Mouse (Mus musculus): ENCODE measurements around the gene Slc17a2. TPM values are rescaled to one million over a fixed set of nuclear protein-coding genes. Genes with fewer than 3 reads are reported as not detected.
"Not testable (repeated sequence)": the region's sequence is repeated elsewhere in the genome, so short reads cannot be mapped to it uniquely, and the experiment has no call there.

The Slc17a2 gene
- polyA plus RNA-seq, 2 experiments, result 0.01 TPM; not detected in 1

- Histone ChIP-seq H3K27ac (replicated peaks; ENCODE audit: low read depth, low read length) (peak within 1 kb of the TSS; percentile 94), H3K4me2 (replicated peaks; ENCODE audit: low read depth, low read length, severe bottlenecking) (peak within 1 kb of the TSS; percentile 85), H3K36me3 (ENCODE audit: control insufficient read depth, insufficient read depth, low read length) (no peaks in the 10 kb centered on the region), H3K9me3 (ENCODE audit: control insufficient read depth, low read length) (no peaks in the 10 kb centered on the region), H3K4me3 (replicated peaks; ENCODE audit: low read length) (peak within 1 kb of the TSS; percentile 52), H3K27me3 (ENCODE audit: control insufficient read depth, insufficient read depth, low read length) (no peaks in the 10 kb centered on the region), H3K9ac (ENCODE audit: low read depth, low read length, severe bottlenecking) (peak within 1 kb of the TSS; percentile 75), H3K4me1 (ENCODE audit: control insufficient read depth, insufficient read depth, low read length) (peaks cover 20% of the 10 kb centered on the region)
- ATAC-seq (ENCODE audit: low FRiP score, low read depth), result peak; percentile 74
- TF ChIP-seq POLR2A (IDR thresholded peaks at IDR 0.05; ENCODE audit: borderline replicate concordance, extremely low read depth, insufficient read depth, insufficient read length), result peak; percentile 98; the same call in 1 of the 2 replicates
- 4% methylated on average over 34 of the region's 34 CpGs for WGBS
- peak; percentile 99 for DNase-seq (ENCODE audit: low spot score)
Observed at GRCm38 (mm10) chr13:23763586-23764323, 43.0 kb upstream of the Slc17a2 start, which contains the start of gene Hist1h1a. Gene Hist1h1a, plus strand, starts transcription at chr13:23763666.

- no peaks in the 10 kb centered on the region for H3K9me3 ChIP-seq (ENCODE audit: control insufficient read depth, low read length)
- H3K4me3 ChIP-seq (replicated peaks; ENCODE audit: low read length), result peak overlapping the region; percentile 52
- H3K4me2 ChIP-seq (replicated peaks; ENCODE audit: low read depth, low read length, severe bottlenecking), result peak overlapping the region; percentile 85
- peak overlapping the region; percentile 94 for H3K27ac ChIP-seq (replicated peaks; ENCODE audit: low read depth, low read length)
- no peak for TF ChIP-seq POLR2A (IDR thresholded peaks at IDR 0.05; ENCODE audit: borderline replicate concordance, extremely low read depth, insufficient read depth, insufficient read length)
- peak overlapping the region; percentile 75 for H3K9ac ChIP-seq (ENCODE audit: low read depth, low read length, severe bottlenecking)
- peaks cover 20% of the 10 kb centered on the region for H3K4me1 ChIP-seq (ENCODE audit: control insufficient read depth, insufficient read depth, low read length)
- WGBS, result 34% methylated on average over 12 of the region's 12 CpGs
- DNase-seq (ENCODE audit: low spot score) (no peak), ATAC-seq (ENCODE audit: low FRiP score, low read depth) (no peak)
- H3K27me3 ChIP-seq (ENCODE audit: control insufficient read depth, insufficient read depth, low read length), result no peaks in the 10 kb centered on the region
- no peaks in the 10 kb centered on the region for H3K36me3 ChIP-seq (ENCODE audit: control insufficient read depth, insufficient read depth, low read length)
Observed at GRCm38 (mm10) chr13:23764324-23765171, 42.2 kb upstream of the Slc17a2 start.

- DNase-seq (ENCODE audit: low spot score) (no peak), ATAC-seq (ENCODE audit: low FRiP score, low read depth) (no peak)
- H3K9me3 ChIP-seq (ENCODE audit: control insufficient read depth, low read length), result no peaks in the 10 kb centered on the region
- H3K9ac ChIP-seq (ENCODE audit: low read depth, low read length, severe bottlenecking), result no peak overlapping the region
- no peaks in the 10 kb centered on the region for H3K36me3 ChIP-seq (ENCODE audit: control insufficient read depth, insufficient read depth, low read length)
- no peak overlapping the region for H3K4me3 ChIP-seq (replicated peaks; ENCODE audit: low read length)
- H3K4me2 ChIP-seq (replicated peaks; ENCODE audit: low read depth, low read length, severe bottlenecking), result no peak overlapping the region
- no peaks in the 10 kb centered on the region for H3K27me3 ChIP-seq (ENCODE audit: control insufficient read depth, insufficient read depth, low read length)
- WGBS, result 47% methylated on average over 1 of the region's 1 CpGs
- H3K4me1 ChIP-seq (ENCODE audit: control insufficient read depth, insufficient read depth, low read length), result peaks cover 16% of the 10 kb centered on the region
- no peak for TF ChIP-seq POLR2A (IDR thresholded peaks at IDR 0.05; ENCODE audit: borderline replicate concordance, extremely low read depth, insufficient read depth, insufficient read length)
- H3K27ac ChIP-seq (replicated peaks; ENCODE audit: low read depth, low read length), result no peak overlapping the region
Observed at GRCm38 (mm10) chr13:23765172-23765513, 41.6 kb upstream of the Slc17a2 start.

GRCm38 (mm10) chr13:23766772-23767171, 40.0 kb upstream of the Slc17a2 start:
- peaks cover 11% of the 10 kb centered on the region for H3K4me1 ChIP-seq (ENCODE audit: control insufficient read depth, insufficient read depth, low read length)
- TF ChIP-seq POLR2A (IDR thresholded peaks at IDR 0.05; ENCODE audit: borderline replicate concordance, extremely low read depth, insufficient read depth, insufficient read length), result no peak
- H3K27me3 ChIP-seq (ENCODE audit: control insufficient read depth, insufficient read depth, low read length), result no peaks in the 10 kb centered on the region
- H3K4me3 ChIP-seq (replicated peaks; ENCODE audit: low read length), result no peak overlapping the region
- no peaks in the 10 kb centered on the region for H3K36me3 ChIP-seq (ENCODE audit: control insufficient read depth, insufficient read depth, low read length)
- ATAC-seq (ENCODE audit: low FRiP score, low read depth) (no peak), DNase-seq (ENCODE audit: low spot score) (no peak)
- no peaks in the 10 kb centered on the region for H3K9me3 ChIP-seq (ENCODE audit: control insufficient read depth, low read length)
- H3K9ac ChIP-seq (ENCODE audit: low read depth, low read length, severe bottlenecking), result no peak overlapping the region
- H3K27ac ChIP-seq (replicated peaks; ENCODE audit: low read depth, low read length), result no peak overlapping the region
- no peak overlapping the region for H3K4me2 ChIP-seq (replicated peaks; ENCODE audit: low read depth, low read length, severe bottlenecking)

GRCm38 (mm10) chr13:23768834-23769397, 37.9 kb upstream of the Slc17a2 start:
- Histone ChIP-seq H3K4me3 (replicated peaks; ENCODE audit: low read length) (no peak overlapping the region), H3K9ac (ENCODE audit: low read depth, low read length, severe bottlenecking) (no peak overlapping the region), H3K36me3 (ENCODE audit: control insufficient read depth, insufficient read depth, low read length) (no peaks in the 10 kb centered on the region), H3K27me3 (ENCODE audit: control insufficient read depth, insufficient read depth, low read length) (no peaks in the 10 kb centered on the region), H3K4me1 (ENCODE audit: control insufficient read depth, insufficient read depth, low read length) (peaks cover 6% of the 10 kb centered on the region), H3K4me2 (replicated peaks; ENCODE audit: low read depth, low read length, severe bottlenecking) (no peak overlapping the region), H3K27ac (replicated peaks; ENCODE audit: low read depth, low read length) (no peak overlapping the region), H3K9me3 (ENCODE audit: control insufficient read depth, low read length) (no peaks in the 10 kb centered on the region)
- no peak for DNase-seq (ENCODE audit: low spot score)
- WGBS, result 53% methylated on average over 5 of the region's 5 CpGs
- ATAC-seq (ENCODE audit: low FRiP score, low read depth), result no peak
- TF ChIP-seq POLR2A (IDR thresholded peaks at IDR 0.05; ENCODE audit: borderline replicate concordance, extremely low read depth, insufficient read depth, insufficient read length), result no peak

GRCm38 (mm10) chr13:23769613-23770012, 37.2 kb upstream of the Slc17a2 start, which contains the start of gene Trim38:
Gene Trim38, plus strand, starts transcription at chr13:23769913.
- 87% methylated on average over 2 of the region's 2 CpGs for WGBS
- H3K9ac ChIP-seq (ENCODE audit: low read depth, low read length, severe bottlenecking); H3K36me3 ChIP-seq (ENCODE audit: control insufficient read depth, insufficient read depth, low read length); H3K9me3 ChIP-seq (ENCODE audit: control insufficient read depth, low read length); H3K27me3 ChIP-seq (ENCODE audit: control insufficient read depth, insufficient read depth, low read length); H3K4me2 ChIP-seq (replicated peaks; ENCODE audit: low read depth, low read length, severe bottlenecking); H3K27ac ChIP-seq (replicated peaks; ENCODE audit: low read depth, low read length); ATAC-seq (ENCODE audit: low FRiP score, low read depth); H3K4me1 ChIP-seq (ENCODE audit: control insufficient read depth, insufficient read depth, low read length); DNase-seq (ENCODE audit: low spot score); H3K4me3 ChIP-seq (replicated peaks; ENCODE audit: low read length): not testable (repeated sequence)
